Mouse (Mus musculus): ENCODE results near the gene Rps6ka2. TPM values are rescaled to one million over a fixed set of nuclear protein-coding genes. Genes with fewer than 3 reads are reported as not detected.
"Not testable (repeated sequence)": the region's sequence is repeated elsewhere in the genome, so short reads cannot be mapped to it uniquely, and the experiment has no call there.

Gene Rps6ka2
- total RNA-seq, 2 experiments from 2014 or later: 33.4 to 37.4 TPM

DNA sequence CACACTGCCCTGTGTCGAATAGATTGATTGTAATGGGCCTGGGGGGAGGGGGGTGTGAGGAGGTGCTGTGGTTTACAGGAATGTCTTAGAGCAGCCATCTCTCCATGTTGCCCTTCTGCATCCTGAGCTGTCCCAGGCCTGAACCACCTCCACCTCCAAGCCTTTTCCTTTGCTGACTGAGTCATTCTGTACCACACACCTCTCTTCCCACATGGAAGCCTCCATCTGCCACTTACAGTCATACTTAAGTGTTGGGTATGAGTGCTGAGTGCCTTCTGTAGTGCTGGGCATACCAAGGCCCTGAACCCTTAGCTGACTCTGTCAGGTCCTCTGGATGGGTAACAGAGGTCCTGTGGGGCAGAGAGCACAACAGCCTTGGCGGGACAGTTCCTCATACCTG is 97.9 kb downstream of the Rps6ka2 start:
- no peak for DNase-seq (ENCODE audit: low spot score in 2 of 2)

DNA sequence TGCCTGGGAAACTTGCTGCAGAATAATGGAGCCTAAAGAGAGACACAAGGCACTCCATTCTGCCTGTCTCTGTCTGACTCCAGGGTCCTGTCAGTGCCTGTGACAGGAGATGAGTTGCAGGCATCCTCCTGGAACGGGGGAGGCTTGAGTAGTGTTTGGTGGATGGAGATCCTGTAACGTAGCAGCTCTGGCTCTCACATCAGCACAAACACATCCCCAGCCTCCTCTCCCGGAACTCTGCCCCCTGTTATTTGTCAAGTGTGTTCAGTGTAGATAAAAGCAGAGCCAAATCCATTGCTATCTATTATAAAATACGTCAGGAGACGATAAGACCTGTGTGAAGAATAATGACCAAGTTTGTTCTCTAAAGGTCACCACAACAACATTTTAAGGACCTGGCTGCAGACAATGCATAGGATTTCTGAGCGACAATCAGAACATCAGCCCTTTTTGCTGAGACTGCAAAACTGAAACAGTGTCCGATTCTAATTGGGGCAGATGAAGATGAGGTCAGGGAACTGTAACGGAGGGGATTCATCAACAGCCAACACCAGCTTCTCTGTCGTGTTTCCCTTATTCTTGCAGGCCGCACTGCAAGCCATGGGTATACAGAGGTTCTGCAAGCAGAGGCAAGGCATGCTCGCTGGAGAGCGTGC is 99.4 kb downstream of the Rps6ka2 start:
- peak in 1 of 2 experiments; percentile 23 for DNase-seq (ENCODE audit: low spot score in 2 of 2)

DNA sequence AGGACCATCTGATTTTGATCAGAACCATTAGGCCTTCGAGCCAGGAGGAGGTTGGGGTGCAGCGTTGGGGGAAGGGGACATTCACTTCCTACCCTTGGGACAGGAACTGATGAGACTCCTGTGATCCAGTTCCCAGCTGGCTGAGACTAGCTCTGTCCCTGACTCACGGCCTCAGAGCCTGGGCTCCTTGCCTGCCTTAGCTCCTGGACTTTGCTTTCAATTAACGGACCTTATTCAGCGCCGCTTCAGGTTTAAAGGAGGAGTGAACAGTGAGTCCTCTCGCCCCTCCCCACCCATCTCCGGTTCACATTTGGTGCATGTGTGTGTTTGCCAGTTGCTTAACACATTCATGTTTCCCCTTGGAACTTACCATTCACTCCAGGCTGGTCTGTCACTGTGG is 100.6 kb downstream of the Rps6ka2 start:
- no peak for DNase-seq (ENCODE audit: low spot score in 2 of 2)

DNA sequence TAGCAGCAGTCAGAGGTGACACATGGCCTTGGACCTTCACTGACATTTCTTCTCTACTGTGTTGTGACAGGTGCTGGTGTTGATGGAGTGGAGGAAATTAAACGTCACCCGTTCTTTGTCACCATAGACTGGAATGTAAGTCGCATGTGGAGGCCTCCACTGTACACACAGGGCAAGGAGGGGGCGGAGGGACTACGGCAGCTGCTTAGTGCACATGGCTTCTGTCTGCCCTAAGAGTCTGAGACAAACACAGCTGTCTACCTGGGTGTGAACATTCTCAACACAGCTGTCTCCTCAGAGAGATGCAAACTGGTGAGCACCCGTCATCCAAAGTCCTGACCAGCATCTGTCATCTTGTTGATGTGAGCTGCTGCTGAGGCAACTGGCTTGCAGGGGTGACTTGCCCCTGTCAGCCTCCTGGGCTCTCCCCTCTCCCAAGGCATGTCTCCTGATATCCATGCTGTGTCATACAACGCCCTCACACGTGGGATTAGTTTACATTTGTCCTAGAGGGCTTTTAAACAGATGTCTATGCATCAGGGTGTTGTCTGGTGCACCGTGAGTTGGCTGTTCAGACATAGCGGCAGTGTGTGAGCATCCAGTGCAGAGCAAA is 101.7 kb downstream of the Rps6ka2 start:
- DNase-seq (ENCODE audit: low spot score in 2 of 2): no peak

DNA sequence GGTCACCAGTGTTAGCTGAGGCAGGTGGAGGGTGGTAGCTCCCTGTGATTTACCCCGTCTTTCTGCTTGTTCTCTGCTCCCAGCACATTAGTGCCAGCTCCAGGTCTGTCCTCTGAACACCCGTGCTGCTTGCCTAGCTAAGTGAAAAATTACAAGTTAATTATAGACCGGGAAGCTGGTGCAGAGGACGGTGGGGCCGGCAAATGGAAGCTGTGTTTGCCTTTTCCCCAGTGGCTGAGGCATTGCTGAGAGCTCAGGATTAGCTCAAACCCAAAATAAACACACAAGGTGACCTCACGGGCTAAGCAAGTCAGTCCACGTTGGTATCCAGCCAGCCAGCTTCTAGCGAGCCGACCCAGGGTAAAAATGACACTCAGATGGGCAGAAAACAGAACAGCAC is 103.1 kb downstream of the Rps6ka2 start:
- peak in 1 of 2 experiments; percentile 20 for DNase-seq (ENCODE audit: low spot score in 2 of 2)

DNA sequence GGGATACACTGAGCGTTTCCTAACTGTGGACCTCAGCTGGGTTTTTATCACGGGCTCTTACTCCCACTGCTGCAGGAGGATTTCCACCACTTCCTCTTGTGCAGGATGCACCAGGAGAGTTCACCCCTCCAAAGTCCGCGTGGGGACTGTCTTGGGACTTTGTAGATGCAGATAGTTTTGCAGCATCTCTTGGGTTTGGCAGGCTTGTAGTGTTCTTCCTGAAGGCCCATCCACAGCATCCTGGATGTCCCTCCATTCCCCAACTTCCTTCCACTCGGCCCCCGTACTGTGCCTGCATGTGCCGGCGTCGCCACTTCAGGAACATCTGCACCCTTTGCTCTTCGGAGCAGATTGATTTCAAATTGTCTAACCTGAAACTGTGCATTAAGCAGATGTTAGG is 103.9 kb downstream of the Rps6ka2 start:
- no peak for DNase-seq (ENCODE audit: low spot score in 2 of 2)

DNA sequence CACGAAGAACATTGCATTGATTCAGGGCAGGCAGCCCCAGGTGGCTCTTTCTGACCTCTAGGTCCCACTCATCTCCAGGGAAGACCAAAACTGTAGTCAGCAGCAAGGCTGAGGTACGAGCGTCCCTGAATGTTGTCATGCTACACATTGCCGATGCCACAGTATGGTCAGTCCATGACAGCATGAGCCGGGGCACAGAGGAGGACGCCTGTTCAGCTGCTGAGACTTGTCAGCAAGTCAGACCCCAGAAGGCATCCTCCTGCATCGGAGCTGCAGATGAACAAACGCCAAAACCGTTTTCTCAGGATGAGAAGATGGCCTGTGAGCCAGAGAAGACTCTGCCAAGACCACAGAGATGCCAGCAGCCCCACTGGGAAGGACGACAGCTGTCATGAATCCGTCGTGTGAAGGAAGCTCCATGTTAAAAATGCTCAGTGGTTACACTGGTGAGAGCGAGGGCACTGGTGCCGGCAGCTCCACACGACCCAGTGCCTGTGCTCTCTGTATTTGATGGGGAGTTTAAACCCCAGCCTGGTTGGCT is 108.9 kb downstream of the Rps6ka2 start:
- no peak for DNase-seq (ENCODE audit: low spot score in 2 of 2)

DNA sequence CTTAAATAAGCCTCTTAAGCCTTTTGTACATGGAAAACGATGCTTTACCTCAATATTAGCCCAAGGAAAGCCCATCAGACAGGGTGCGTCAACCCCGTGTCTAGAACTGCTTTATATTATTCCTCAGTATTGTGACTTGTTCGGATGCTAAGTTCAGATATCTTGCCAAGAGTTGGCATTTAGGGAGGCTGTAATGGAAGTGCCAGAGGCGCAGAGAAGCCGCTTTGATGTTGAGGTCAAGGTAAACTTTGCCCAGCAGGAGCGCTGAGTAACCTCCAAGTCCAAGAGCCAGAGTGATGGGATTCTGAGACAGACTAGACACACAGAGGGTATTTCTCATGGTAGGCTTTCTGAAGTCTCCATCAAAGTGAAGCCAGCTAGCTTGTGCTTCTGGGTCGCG is 109.3 kb downstream of the Rps6ka2 start:
- DNase-seq (ENCODE audit: low spot score in 2 of 2): no peak

DNA sequence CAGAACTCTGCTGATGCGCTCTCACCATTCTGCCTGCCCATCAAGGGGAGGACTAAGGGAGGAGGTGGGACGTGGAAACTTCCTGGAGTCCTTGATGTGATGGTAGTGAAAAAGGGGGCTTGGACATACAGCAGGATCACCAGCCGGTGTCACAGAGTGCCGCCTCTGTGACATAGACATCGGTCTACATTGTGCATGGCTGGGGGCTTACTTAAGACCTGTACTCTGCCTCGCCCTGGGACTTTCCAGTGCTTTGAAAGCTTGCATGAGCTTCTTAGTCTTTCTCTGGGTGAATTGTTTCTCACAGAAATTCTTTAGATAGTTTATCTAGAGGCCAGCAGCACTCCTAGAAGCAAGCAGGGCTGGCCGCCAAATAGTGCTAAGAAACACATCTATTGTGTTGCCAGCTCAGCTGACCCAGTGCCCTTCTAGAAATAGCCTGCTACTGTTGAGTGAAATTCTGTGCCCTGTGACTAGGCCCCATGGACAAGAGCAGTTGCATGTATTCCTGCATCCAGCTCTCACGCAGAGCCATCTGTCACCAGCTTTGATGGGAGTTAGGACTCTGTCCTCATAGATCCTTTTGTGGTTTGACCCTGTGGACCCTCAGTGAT is 114.5 kb downstream of the Rps6ka2 start:
- peak in 1 of 2 experiments; percentile 41 for DNase-seq (ENCODE audit: low spot score in 2 of 2)

DNA sequence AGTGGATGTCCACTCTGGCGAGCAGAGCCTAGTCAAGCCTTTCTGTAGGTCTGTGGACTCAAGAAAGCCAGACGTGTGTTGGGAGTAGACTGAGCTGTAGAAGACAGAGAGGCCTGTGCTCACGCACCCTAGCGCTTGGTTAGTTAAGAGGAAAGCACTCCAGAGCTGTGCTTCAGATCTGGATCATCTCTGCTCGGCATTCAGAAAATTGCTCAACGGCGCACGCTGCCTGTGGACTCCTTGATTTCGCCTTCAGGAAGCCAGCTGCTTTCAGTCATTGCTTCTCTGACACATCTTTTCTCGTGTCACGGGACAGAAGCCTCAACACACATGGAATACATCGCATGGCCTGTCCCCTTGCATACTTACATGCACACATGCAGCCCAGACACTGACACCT is 115.4 kb downstream of the Rps6ka2 start:
- DNase-seq (ENCODE audit: low spot score in 2 of 2): no peak

DNA sequence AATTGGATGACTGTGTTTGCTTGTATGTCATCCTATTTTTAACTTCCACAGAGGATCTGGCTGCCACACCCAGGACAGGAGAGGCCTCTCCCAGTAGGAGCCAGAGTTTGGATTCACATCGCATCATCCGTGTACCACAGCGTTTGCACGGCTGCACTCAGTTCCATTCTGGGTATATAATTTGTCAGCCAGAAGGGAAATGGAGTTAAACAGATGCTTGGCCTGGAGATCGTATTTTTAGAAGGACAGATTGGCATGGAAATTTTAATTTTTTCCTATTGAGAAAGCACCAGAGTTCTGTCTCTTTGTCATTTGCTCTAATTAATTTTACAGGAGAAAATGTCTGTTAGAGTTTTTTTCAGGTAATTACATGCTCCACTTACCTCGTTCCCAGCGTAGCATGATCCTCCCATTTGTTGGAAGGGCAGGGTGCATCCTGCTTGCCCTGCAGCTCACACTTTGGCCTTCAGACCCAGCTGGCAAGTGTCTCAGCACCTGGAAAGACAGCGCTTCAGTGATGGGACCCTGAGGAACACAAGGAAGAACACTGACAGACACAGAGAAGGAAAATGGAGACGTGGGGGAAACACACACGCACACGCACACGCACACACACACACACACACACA is 116.6 kb downstream of the Rps6ka2 start:
- peak in 1 of 2 experiments; percentile 58 for DNase-seq (ENCODE audit: low spot score in 2 of 2)

DNA sequence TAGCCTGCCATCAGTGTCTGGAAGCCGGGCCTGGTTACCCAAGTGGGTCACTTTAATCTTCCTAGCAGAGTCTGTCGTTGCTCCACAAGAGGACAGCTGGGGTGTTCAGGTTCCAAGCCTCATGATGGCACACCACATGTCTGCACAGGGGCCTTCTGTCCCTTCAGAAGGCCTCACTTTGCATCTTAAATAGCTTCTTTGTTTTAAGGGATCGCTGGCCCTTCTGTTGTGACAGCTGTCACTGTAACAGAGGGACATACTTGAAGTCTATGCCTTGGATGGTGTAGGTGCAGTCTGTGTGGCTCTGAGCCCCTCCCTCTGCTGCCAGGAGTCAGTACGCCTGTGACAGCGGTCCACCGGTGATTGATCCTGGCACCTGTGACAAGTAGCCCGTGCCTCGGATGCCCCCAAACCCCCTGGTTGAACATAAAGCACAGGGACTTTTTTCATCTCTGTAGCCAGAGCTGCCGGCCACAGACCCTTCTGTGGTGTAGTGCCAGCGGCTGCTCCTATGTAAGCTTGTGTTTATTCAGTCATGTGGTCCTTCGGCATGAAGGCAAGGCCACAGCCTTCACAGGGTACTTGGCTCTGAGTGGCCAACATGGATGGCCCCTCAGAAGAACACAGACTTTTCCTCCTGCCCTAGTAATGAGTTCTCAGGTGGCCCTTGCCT is 122.2 kb downstream of the Rps6ka2 start:
- DNase-seq (ENCODE audit: low spot score in 2 of 2): peak in 1 of 2 experiments; percentile 59

DNA sequence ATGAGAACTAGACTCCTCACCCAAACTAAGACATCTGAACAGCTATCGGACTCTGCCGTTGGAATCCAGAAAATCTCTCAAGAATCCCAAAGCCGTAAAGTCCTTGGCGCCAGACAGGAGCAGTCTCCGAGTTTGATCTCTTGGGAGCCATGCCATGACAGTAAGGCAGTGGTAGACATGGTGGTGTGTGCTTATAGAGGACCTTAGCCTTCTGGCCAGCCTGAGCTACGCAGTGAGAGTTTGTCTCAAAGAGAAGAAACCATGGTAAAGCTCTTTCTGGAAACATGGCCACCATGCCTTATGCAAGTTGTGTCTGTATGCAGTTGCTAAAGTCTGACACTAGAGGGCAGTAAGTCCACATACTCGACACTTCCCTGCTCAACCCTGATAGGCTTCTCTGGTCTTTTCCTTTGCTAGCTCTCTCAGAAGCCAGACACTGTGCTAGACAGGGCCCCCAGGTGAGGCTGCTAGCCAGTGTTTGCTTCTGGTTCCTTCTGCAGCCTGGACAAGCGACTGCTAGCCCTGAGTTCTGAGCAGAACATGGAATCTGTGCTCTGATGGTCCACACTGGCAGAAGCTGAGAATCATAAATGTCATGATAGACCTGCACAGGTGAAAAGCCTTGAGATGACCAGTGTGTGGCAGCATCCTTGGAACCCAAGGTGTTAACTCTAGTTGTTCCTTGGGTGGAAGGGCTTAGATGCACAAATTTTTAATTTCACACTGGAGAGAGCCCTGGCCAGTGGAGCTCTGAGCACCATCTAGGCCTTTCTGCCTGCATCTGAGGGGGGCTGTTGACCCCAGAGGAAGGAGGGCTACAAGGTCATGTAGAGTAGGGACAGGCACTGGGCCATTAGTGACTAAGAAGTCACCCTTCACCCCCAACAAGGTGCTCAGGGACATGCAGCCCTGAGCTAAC is 136.6 kb downstream of the Rps6ka2 start:
- peak; percentile 64 to 88 for DNase-seq (ENCODE audit: low spot score in 2 of 2)

DNA sequence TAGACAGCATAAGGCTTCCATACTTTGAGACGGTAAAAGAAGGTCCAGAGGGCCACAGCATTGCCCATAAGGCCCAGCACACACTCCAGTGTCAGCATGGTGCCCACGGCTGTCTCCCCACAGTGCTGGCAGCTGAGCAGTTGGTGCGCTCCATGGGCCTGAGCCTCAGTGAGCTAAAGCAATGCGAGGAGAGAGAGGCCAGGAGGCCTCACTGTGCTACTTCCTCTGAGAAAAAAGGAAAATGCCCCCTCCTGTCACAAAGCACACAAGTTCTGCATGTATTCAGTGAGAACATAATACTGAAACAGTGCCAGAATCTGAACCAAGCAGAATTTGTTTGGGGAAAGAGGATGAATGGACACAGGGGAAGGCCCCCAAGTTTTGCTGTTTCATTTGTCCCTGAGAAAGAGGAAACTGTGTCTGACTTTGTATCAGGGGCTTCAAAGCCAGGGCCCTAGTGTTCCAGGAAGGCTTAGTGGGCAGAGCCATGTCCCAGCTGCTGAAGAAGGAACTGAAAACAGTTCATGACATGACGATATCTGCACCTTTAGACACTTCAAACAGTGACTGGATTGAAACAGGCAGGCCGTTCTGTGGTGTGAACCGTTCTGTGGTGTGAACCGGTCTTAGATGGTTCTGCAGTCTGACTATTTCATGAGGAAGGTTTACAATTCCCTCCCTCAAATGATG is 145.9 kb downstream of the Rps6ka2 start:
- not testable (repeated sequence) for DNase-seq (ENCODE audit: low spot score in 2 of 2)

DNA sequence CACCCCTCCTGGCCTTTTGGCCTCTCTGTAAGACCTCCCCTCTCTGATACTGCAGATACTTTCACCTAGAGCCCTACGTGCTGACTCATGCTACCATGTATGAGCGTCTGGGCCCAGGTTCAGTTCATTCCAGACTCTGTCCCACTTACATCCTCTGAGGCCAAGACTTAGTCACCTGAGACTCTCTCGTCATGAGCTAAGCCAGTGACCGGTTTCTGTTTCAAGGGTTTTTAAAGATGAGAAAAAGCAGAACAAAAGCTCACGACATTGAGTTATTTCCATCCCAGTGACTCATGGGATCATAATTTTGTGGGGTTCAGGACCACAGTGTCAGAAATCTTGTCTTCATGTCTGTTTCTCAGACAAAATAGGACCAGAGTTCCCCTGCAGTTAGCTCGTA is 149.9 kb downstream of the Rps6ka2 start:
- not testable (repeated sequence) for DNase-seq (ENCODE audit: low spot score in 2 of 2)

DNA sequence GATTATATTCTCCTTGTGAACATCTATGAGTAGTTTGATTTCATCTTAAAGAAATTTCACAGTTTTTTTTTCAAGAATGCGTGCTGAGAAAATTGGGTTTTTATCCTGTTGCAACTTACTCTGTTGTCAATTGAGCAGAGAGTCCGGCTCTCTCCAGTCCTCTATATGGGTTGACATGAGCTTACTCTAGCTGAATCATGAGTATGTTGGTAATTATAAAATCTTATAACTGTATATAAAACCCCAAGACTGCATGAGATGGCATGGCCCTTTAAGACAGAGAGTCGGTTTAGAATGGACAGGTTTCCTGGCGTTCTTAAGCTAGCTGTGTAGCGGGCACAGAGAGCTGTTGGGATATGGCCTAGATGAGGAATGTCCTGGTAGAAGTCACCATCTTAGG is 154.4 kb downstream of the Rps6ka2 start, which contains the start of gene Tcp10a:
Gene Tcp10a, plus strand, starts transcription at position 301 of the 400 bp plus-strand sequence.
- not testable (repeated sequence) for DNase-seq (ENCODE audit: low spot score in 2 of 2)

DNA sequence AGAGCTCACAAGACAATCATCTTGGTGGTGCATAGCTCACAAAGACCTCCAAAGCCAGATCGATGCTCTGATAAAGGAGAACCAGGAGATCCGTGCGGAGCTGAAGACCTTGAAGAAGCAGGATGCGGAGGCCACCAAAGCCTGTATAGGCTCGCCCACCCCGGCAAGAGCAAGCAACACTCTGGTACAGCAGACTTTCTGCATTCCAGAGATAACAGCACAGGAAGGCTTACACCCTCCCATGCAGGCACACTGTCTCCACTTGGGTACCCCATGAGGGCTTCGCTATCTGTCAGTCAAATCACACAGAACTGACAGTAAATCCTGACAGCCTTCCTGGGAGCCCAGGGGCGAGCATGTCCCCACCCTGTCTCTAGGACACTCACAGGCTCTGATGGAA is 156.5 kb downstream of the Rps6ka2 start:
- DNase-seq (ENCODE audit: low spot score in 2 of 2): not testable (repeated sequence)

DNA sequence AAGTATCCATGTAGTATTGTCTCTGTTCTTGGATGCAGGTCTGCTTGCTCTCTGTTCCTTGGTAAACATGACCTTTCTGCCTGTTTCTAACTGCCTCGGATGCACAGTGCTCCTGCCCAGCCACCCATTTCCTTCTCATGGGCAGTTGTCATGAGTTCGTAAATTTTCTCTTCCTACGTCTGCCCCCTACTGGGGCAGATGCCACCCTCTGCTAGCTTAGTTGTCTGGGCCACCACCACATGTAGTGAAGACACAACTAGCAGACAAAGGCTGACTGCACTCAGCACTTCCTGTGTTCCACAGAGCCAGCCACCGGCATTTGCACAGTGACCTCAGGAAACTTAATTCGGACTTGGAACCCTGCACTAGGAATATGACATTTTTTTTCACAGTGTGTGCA is 162.8 kb downstream of the Rps6ka2 start:
- DNase-seq (ENCODE audit: low spot score in 2 of 2): not testable (repeated sequence)

DNA sequence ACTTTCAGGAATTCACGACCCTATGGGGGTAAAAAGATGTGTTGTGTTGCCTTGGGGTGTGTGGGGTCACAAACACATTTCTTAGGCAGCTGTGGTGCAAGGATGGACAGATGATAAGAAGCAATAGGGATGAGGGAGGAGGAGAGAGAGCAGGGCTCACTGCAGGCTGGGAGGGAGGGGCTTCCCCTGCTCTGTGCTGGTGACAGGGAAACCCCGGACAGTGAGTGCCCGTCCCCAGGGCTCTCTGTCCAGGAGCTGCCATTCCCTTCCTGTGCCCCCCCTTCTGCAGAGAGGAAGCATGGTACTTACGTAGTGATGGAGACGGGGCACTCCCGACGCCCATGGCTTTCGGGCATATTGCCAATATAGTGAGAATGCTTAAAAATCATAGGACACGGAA is 167.5 kb downstream of the Rps6ka2 start:
- DNase-seq (ENCODE audit: low spot score in 2 of 2): not testable (repeated sequence)

Measured in layer of hippocampus, adult 18-20 months (tissue).